Mouse (Mus musculus) right cerebral cortex, adult 18-20 months (tissue): ENCODE results near the gene Klf7.
A peak's percentile ranks its signal among the peaks of the same experiment; 100 is the strongest.
"Not testable (repeated sequence)": the region's sequence is repeated elsewhere in the genome, so short reads cannot be mapped to it uniquely, and the experiment has no call there.

Experiments used
- DNase-seq: peaks from one replicate; pipeline ENCODE4 v3.0.0; 2022; ENCODE audit warnings: mixed read lengths

Klf7 gene

DNA sequence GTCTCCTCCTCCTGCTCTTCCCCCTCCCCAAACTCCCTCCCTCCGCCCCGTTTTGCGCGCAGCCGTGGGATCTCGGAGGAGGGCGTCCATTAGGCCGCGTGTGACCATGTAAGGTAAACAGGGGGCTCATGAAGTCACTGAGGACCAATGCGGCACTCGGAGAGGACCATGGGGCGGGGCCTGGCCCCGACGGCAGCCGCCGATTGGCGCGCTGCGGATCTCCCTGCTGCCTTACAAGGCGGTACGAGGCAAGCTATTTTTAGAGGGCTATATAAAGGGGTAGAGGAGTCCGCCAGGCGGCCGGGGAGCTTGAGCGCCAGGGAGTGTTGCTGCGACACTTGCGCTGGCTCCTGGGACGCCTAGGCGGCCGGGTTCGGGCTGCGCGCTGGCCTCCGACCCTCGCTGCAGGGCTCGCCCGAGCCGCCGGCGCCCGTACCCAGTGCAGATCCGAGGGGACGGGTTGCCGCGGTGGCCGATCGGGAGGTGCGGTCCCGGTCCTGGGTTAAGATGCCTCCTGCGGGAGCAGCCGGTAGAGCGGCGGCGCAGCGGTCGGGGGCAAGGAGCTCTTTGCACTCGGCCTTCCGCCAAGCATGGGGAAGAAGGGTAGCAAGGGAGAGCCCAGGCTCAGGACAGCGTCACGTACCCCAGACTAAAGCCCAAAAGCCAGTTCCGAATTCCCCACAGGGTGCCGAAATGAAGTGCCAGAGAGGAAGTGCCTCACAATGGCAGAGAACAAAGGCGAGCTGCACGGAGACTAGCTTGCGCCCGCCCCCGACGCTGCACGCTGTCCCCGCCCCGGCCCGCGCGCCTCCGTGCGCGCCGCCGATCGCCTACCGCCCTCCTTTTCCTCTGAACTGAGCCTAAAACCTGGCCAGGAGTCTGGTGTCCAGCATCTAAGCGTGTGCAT lies at the start of gene Klf7:
TSS of gene Klf7 (minus strand) at position 724 of the 907 bp plus-strand sequence.
- peak; percentile 99 for DNase-seq

DNA sequence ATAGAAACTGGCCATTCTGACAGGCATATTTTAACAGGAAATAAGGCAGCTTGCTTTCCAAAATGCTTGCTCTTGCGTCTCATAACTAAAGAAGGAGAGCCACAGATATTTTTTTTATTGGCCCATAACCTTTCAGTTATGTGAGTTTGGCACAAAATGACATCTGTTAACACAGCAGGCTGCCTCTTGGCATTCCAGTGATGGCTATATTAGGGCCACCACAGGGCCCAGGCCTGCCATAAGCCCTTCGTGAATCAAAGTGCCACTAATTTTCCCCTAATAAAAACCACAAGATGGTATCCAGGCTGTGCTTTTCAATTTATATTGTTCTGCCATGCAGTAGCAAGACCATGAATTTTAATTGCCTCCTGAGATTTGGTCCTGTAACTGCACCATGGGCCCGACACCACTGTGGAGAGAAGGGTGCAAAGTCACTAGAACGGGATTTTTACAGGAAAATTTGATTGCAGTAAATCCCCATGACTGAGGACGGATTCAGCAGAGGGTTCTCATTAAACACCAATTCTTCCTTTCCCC lies 42.5 kb upstream of the Klf7 start:
- DNase-seq, result no peak

DNA sequence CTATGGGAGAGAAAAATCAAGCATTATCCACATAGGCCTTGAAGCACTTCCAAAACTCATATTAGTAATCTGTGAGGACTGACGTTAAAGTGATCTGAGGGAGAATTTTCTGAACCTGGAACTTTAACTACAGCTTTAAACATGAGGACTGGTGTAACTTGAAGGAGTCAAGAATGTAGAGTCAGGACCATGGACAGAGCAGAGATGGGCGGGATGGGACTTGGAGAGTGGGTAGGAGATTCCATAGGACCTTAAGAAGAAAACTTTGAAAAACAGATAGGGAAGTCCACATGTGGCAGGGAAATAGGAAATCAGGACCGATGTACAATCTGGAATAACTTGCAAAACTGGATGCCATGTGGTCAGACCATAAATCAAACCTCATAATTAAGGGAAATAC lies 36.7 kb upstream of the Klf7 start:
- DNase-seq, result no peak

DNA sequence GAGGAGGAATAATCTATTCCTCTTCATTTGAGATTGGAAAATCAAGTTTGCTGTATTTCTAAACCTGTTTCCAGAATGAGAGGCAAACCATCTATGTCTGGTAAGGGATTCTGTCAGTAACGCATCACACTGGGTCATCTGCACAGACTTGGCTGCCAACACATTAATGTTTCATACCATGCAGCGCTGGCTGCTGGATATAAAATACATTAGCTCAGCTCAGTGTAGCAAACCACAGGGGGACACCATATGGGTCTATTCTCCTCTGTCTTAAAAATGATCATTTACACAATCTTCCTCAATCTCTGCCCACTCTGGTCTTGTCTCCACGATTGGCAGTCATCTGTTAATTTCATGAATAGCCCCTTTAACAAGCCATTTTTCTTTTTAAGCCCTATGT lies 27.1 kb upstream of the Klf7 start:
- DNase-seq, result no peak

DNA sequence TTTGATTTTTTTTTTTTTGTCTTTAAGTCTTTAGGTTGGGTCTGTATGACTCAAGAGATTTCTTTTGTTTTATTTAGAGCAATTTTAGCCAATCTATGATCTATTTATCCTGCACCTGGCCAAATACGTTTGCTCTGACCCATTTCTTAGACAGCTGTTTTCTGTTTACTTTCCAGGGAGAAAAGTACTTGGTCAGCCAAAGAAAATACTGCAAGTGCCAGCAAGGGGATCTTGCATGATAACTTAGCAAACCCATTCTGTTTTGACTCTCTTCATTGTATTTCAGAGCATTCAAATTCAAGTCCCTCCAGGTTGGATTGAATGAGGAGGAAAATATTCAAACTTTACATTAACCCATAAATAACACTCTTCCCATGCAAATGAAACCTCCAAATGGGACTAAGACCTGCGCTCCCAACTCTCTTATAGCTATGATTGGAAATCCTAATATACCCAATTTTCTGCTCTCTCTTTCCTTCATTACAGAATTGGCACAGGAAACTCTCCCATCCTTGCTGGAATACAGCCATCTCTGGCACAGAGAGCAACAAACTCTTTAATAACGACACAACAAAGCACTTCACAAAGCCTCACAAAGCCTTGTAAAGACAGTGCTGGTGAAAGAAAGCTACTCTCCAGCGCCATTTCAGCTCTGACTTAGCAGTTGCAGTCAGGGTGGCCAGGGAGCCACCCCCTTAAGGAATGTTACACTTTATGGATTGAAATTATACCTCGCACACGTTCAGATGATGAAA lies 20.8 kb upstream of the Klf7 start:
- DNase-seq, result no peak

DNA sequence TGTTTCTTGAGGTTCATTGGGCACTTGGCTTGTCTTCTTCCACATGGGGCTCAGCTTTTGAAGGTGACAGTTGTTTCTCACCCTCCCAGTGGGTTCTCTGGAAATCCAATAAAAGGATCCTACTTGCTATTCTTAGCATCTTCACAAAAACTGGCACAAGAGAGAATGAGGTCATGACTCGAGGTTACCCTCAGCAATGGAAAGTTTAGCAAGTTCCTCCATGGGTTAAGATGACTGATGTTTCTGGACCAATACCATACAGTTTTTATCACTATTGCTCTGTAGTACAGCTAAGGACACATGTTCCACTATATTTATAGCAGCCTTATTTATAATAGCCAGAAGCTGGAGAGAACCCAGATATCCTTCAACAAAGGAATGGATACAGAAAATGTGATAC lies 12.4 kb upstream of the Klf7 start:
- no peak for DNase-seq

DNA sequence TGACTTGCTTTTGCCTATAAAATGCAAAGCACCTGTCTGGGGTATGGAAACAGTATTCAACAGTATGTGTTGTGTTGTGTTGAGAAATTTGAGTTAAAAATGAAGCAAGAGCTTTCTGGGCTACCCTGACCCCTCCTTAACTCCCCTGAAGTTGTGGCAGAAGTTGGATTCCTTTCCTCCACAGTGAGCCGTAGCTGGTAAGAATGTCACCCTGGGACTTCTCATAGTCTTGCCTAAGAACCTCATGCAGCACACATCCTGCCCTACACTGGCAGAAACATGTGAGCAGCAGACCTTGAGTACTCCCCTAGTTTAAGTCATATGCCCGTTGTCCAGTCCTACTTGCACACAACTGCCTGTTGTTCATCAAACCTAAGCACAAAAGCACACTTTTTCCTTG lies 4.7 kb upstream of the Klf7 start:
- DNase-seq, result no peak

DNA sequence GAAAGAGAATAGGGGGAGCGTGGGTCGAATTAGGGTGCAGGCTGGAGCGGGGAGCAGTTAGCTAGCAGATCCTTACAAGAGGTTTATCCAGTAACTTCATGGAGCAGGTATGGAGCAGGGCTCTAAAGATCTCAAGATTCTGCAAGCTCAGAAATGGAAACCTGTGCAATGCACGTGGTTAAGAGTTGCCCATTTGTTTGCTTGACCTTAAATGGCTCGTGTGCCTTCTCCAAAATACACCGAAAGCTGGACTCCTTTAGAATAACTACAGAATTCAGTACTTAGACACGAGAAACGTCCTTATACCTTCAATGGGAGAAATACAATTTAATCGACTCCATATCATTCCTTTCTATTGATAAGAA lies 366 bp upstream of the Klf7 start:
- DNase-seq, result no peak

DNA sequence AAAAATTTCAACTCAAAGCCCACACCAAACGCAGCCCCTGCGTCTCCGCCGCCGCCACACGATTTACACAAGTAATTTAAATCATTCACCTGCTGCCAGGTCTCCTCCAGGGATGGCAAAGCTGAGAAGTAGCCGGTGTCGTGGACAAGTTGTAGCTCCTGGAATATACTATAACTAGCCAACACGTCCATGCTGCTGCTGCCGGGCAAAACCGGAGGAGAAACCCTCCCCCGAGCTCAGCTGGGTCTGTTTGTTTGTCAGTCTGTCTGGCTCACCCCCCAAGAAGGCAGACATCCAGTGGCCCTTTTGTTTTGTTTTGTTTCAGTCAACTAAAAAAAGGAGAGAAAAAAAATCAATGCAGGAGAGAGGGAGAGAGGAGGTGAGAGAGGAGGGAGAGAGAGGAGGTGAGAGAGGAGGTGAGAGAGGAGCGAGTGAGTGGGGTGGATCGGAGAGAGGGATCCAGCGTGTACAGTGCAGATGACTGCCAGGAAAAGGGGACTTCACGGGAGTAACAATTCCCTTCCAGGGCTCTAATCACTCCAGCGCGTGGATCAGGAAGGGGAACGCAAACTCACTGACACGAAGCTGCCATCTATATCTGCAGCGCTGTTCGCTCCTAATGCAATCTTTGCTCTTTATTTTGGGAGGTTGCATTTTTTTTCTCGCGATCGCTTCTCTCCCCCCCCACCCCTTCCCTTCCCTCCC lies 1.1 kb downstream of the Klf7 start:
- DNase-seq, result peak; percentile 77

DNA sequence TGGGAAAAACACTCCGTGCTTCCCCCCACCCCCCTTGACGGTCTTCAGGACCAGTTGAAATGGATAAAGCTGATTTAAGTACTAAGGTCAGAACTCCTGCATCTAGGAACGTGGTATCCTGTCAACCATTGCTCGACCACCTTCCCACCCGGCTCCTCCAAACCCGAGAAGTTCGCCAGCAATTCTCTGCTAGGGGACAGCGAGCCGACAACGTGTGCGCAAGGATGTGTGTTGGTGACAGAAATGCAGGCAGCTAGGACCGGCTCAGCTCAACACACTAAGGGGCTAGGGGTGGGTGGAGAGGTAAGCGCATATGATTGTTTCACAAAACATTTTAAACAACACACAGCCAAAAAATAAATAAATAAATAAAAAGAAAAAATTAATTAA lies 1.7 kb downstream of the Klf7 start:
- DNase-seq, result peak; percentile 44

DNA sequence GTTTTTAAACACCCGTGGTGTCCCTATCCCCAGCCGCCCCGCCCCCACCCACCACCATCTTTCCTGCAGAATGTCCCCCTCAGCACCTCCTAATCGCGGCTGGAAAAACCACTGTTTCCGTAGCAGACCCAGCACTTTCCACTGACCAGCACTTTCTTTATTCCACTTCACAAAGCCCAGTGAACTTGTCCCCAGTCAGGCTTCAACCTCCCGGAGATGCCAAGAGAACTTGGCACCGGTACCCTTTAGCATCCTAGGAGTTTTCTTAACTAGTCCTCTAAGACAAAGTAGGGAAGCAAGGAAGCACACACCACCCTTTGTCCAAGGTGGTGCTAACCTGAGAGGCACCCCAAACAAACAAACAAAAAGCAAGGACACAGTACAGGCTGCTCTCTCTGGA lies 2.2 kb downstream of the Klf7 start:
- peak; percentile 37 for DNase-seq

DNA sequence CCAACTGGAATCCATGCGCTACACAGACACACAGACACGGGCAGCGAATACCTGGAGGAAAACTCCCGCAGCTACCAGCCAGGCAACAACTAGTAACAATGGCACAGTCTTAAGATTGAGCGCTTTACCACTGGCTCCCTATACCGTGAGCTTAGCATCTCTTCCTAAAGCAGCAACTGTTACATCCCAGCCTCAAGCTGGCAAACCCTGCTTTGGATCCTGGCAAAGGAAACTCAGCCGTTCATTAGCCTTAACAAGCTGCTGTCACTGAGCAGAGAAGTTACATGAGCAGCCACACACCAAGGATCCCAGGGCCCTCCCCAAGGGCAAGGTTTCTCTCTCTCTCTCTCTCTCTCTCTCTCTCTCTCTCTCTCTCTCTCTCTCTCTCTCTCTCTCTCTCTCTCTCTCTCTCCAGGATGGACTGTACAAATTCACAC lies 2.7 kb downstream of the Klf7 start:
- DNase-seq, result peak; percentile 54

DNA sequence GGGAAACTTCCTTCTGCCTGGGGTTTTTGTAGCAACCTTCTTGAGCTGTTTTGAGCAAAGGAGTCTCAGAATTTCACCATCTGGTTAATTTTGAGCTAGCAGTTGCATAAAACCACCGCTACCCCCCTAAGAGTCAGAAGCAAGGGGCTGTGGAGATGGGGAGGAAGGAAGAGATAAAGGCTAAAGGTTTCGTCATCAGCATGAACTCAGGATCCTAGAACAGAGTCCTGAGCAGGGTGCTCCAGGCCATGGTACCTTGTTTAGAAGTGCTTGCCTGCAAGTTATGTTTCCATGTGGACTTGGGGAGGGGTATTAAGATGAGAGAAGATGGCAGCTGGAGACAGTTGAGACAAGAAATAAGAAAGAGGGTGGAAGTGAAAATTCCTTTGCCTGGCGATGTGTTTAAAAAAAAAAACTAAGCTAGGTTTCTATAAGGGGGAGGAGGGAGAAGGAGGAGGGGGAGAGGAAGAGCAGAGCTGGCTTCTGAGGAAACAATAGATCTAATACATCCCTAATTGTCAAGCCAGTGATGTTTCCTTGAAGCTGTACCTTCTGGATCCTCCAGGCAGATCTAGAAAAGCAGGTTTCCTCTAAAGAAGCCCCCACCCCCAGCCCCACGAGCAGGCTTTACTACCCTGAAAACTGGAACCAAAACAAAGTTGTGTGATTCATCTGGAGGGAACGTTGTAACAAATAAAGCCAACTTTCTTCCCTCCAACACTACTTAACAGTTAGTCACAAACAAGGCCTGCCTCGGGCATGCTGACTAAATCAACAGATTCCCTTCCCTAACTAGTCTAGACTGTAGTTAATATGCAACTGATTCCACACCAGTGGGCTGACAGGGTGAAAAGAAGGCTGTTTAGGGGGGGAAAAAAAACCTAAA lies 3.6 kb downstream of the Klf7 start:
- no peak for DNase-seq

DNA sequence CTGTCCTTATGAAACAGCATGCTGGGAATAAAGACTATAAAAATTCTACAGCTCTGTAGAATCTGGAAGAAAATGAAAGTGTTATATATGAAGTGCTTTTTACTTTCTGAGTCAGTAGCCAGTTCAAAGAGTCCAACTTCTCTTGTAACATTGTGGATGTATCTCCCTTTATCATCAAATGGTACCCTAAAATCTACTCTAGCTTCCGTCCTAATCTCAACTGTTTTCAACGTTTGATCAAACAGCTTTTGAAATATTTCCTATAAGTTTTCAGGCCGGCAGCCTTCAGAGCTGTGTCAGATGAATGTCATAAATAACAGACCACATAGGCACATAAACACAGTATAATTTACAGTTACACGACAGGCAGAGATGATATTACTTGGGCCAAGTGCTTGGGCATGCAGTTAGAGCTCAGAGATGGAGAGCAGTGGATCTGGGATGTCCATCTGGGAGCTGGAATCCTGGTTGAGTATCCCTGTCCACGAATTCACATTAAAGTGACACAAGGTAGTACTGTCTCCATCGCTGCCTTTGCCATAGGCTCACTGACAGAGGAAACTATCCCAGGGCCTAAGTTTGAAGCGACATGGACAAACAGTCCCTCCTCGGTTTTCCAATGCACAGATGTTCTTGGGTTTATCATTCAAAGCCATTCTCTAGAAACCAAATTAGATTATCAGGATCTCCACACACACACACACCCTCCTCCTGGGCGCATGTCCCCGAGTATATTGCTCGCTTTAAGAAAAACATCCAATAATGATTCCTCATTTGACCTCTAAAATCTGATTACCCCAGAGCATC lies 4.4 kb downstream of the Klf7 start:
- DNase-seq, result no peak

DNA sequence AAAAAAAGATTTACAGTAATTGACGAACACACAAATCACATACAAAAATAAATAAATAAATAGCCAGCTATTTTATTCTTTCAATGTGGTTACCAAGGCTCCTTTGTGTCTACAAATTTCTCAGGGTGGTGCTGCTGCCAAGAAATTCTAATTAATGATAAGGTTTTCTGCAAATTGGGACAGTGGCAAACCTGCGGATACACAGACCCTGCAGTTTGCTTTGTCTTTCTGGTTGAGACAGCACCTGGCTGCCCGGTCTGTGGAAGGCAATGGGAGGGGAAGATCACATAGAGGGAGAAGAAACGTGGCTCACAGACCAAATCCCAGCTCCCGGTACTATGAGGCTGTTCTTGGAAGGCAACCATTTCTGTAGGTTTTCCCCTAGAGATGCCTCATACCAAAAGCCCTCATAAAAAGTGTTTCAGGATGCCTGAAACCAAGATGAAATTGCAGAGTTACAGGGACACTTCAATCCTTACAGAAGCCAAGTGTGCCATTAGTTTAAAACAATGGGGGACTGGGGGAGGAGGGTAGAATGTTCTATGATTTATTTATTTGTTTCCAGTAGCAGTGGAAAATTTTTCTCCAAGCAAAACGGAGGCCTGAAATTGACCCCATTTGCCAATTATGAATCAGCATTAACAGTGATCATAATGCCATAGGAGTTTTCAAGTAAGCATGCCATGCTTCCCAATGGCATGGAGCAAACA lies 5.2 kb downstream of the Klf7 start:
- DNase-seq, result no peak

DNA sequence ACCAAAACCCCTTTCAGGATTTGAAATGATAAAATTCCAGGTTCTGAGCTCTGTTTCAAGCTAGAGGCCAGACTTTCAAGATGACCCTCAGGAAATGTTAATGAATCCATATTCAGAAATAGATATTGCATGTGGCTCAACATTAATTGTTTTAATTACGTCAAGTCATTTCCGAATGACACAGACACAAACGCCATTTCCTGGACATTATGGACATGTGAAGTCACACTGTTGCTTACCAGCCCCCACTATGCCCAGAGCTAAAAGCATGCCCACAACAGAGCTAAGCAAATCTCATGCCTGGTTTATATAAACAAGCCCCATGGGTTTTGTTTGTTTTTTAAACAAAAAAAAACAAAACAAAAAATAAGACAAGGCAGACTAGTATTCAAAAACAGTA lies 7.5 kb downstream of the Klf7 start:
- no peak for DNase-seq

DNA sequence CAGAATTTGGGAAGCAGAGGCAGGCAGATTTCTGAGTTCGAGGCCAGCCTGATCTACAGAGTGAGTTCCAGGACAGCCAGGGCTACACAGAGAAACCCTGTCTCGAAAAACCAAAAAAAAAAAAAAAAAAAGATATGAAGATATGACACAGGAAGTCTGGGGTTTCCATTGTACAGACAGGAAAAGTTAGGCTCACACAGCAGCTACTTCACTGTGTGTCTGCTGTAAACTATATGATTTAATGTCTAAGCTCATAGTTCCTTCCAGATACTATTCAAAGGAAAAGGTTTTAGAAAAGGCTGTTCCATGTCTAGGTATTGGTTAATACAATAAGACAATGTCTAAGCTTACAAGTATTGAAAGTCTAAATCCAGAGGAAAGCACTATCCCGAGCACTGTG lies 13.4 kb downstream of the Klf7 start:
- DNase-seq, result not testable (repeated sequence)

DNA sequence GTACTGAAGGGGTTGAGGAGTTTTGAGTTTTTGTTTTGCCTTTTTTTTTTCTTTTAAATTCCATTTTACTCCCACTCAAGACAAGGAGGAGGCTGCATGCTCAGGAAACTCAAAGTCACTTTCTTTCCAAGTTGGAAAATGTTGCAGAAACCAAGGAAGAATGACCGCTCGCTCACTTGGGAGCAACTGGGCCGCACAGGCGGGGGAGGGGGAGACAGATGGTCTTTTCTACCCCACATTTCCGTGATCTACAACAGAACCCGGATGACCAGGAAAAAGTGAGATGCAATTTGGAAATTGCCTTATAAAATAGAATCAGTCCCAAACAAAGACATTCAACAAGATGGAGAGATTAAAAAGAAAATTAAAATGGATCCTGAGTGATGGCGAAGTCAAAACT lies 14.6 kb downstream of the Klf7 start:
- DNase-seq, result no peak

DNA sequence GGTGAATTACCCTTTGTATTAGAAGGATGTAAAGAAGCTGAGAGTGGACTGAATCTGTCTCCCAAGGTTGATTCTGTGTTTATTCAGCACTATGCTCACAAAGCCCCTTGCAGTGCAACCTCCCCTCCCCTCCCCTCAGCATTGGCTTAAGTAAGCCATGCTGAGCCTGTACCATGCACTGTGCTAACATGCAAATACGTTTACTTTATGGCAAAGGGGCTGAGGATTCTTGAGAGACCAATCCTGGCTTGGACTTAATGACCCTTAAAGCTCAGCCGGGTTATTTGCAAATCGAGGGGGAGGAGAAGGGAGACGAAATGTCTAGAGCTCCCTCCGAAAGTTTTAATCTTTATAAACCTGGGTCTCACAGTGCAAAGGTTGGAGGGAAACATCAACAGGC lies 16.0 kb downstream of the Klf7 start:
- DNase-seq, result no peak

DNA sequence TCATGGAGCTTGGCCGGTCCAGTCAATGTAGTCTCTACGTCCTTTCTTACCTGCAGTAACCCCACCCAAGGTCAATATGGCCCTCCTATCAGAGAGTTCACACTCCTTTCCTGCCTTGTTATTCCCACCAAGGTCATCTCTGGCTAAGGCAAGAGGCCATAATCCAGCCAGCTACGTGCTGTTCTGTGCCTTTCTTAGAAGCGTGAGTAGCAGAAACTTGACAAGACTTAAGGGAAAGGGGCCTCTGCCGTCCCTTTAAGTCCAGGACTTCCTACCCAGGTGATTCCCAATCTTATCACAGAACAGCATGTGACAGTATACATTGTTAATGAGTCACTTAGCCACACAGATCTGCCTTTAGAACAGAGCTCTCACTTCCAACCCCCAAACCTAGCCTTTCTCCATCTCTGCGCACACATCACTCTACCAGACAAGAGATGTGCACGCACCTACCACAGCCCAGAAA lies 16.9 kb downstream of the Klf7 start:
- DNase-seq, result no peak

DNA sequence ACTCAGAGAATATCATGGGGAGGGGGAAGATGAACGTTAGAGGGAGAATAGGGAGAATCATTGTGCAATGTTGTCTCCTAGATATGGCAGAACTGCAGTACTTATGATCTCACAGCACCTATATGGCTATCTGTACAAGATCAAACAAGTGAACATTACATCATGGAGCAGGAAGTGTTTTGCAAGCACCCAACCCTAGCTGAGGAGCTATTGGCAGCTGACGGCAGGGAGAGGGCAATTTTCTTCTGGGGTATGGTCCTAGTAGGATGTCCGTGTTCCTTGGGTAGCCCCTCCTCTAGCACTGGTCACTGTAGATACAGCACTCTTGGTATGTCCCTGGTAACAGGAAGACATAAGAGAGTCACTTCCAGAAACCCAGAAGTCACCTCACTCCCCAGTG lies 17.4 kb downstream of the Klf7 start:
- DNase-seq, result no peak
